Mouse (Mus musculus): ENCODE measurements at regions not wholly inside any gene's neighbourhood (a gene's known extent, or its start where the extent isn't known, plus 50 kb on each side); places are given as distances from the start of the nearest gene placed in this dataset.

GRCm38 (mm10) chr17:60854659-60855058 lies 1841.5 kb upstream of the Nudt12 start:
- TF ChIP-seq CTCF (IDR thresholded peaks at IDR 0.05; ENCODE audit: low read depth) = no peak
- TF ChIP-seq EP300 (IDR thresholded peaks at IDR 0.05; ENCODE audit: low read depth) = no peak

All from liver, postnatal 0 days (tissue).